Mouse (Mus musculus) C2C12 (cell line): Measurements from ENCODE around the gene Tnfrsf14.

ENCODE experiments used
- CEBPB ChIP-seq: IDR thresholded peaks from one replicate; pipeline ENCODE4 v1.6.1; 2011; ENCODE audit warnings: low read depth, mild to moderate bottlenecking, control low read depth, moderate library complexity
- CTCF ChIP-seq: IDR thresholded peaks from one replicate; pipeline ENCODE4 v1.5.1; 2011; ENCODE audit not compliant: control insufficient read depth, insufficient read depth, insufficient read length
- MAX ChIP-seq: IDR thresholded peaks from one replicate; pipeline ENCODE4 v1.6.1; 2011; ENCODE audit warnings: mild to moderate bottlenecking, control low read depth
- MYOD1 ChIP-seq: IDR thresholded peaks from one replicate; pipeline ENCODE4 v1.6.1; 2011; ENCODE audit warnings: low read depth; ENCODE audit not compliant: control insufficient read depth, insufficient read length
- MYOG ChIP-seq: IDR thresholded peaks from one replicate; pipeline ENCODE4 v1.6.1; 2011; ENCODE audit not compliant: control insufficient read depth, insufficient read length; ENCODE audit errors: extremely low read depth
- USF1 ChIP-seq: IDR thresholded peaks from one replicate; pipeline ENCODE4 v1.6.1; 2011; ENCODE audit warnings: low read depth, mild to moderate bottlenecking, control low read depth, moderate library complexity

- no peak for TF ChIP-seq MAX
- TF ChIP-seq CTCF: no peak
- no peak for TF ChIP-seq USF1
- TF ChIP-seq MYOD1: no peak
- no peak for TF ChIP-seq CEBPB
- no peak for TF ChIP-seq MYOG
These were observed at the start of gene Tnfrsf14 for GRCm38 (mm10) chr4:154928395-154929087.
